Mouse (Mus musculus) adrenal gland, postnatal 4 days (tissue): ENCODE measurements around the gene Pak6. TPM values are rescaled to one million over a fixed set of nuclear protein-coding genes. Genes with fewer than 3 reads are reported as not detected.
A peak's percentile ranks its signal among the peaks of the same experiment; 100 is the strongest.
"Not testable (repeated sequence)": the region's sequence is repeated elsewhere in the genome, so short reads cannot be mapped to it uniquely, and the experiment has no call there.

Experiments used
- DNase-seq, 2 experiments: peaks; one replicate each; pipeline ENCODE4 v3.0.0; 2021 to 2022; ENCODE audit warnings: low spot score in 2 of 2, mixed read lengths in 2 of 2
- long read RNA-seq, 2 experiments: library from polyadenylated mRNA; stranded (forward); transcript quantifications; one replicate each; pipeline ENCODE4 v2.0.0; 2021
- total RNA-seq, 2 experiments: library from RNA; stranded (reverse); gene quantifications; 2 replicates each; pipeline ENCODE4 v1.2.3; 2021

Gene Pak6
- total RNA-seq = 10 to 100 TPM; 13.8 to 16.3 TPM
- long read RNA-seq, experiment 1, partial matches to known transcripts = 2 of 7 reads
- long read RNA-seq, experiment 1, other reads (novel, unspliced or antisense) = 4 of 7 reads
- long read RNA-seq, experiment 2, partial matches to known transcripts = 14 of 20 reads
- long read RNA-seq, experiment 2, other reads (novel, unspliced or antisense) = 6 of 20 reads

- no peak for DNase-seq
These were observed at the start of gene Pak6 for GRCm38 (mm10) chr2:118662902-118663803. Gene Pak6 (plus strand): TSS chr2:118663303.

- no peak for DNase-seq
These were observed 45.1 kb upstream of the Pak6 start for GRCm38 (mm10) chr2:118618013-118618412.

- no peak for DNase-seq
These were observed 43.0 kb upstream of the Pak6 start for GRCm38 (mm10) chr2:118620101-118620500.

GRCm38 (mm10) chr2:118620608-118621007 is 42.5 kb upstream of the Pak6 start:
- no peak for DNase-seq

GRCm38 (mm10) chr2:118629276-118629675 is 33.8 kb upstream of the Pak6 start:
- DNase-seq = no peak

- no peak for DNase-seq
These were observed 29.7 kb upstream of the Pak6 start for GRCm38 (mm10) chr2:118633441-118633840.

DNA sequence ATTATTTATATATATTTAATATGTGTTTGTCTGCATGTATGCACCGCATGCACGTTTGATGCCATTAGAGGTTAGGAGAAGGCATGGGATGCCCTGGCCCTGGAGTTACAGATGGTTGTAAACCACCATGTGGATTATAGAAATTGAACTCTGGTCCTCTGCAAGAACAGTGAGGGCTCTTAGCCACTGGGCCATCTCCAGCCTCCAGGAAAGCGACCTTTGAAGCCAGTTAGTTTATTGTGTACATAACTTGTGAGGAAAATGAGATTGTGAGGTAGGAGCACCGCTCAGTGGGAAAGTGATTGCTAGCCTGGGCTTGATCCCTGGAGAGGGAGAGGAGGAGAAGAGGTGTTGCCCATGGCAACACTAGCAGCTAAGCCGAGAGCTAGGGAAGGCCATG is 25.8 kb upstream of the Pak6 start:
- no peak for DNase-seq

- peak in 1 of 2 experiments; percentile 51 for DNase-seq
These were observed 25.1 kb upstream of the Pak6 start for GRCm38 (mm10) chr2:118637888-118638526.

GRCm38 (mm10) chr2:118638686-118639085 is 24.4 kb upstream of the Pak6 start:
- no peak for DNase-seq

- no peak for DNase-seq
These were observed 22.0 kb upstream of the Pak6 start for GRCm38 (mm10) chr2:118641147-118641546.

- no peak for DNase-seq
These were observed 20.7 kb upstream of the Pak6 start for GRCm38 (mm10) chr2:118642431-118642830.

DNA sequence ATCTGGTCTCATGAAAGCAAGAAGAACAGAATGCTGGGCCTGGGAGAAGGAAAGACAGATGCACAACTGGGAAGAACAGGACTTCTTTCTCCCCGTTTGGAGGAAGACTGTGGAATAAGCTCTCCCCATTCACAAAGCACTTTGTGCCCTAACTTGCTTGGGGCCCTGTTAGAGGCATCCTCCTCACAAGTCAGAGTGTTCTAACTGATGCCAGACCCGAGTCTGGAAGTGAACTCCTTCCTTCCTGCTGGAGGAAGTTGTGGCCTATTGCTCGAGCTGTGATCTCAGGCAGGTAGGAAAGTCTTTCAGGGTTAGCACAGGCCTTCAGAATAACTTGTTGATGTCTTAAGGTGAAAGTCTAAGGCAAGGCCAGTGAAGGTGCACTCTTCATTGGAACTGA is 20.2 kb upstream of the Pak6 start:
- no peak for DNase-seq

GRCm38 (mm10) chr2:118646665-118647064 is 16.4 kb upstream of the Pak6 start:
- no peak for DNase-seq

DNA sequence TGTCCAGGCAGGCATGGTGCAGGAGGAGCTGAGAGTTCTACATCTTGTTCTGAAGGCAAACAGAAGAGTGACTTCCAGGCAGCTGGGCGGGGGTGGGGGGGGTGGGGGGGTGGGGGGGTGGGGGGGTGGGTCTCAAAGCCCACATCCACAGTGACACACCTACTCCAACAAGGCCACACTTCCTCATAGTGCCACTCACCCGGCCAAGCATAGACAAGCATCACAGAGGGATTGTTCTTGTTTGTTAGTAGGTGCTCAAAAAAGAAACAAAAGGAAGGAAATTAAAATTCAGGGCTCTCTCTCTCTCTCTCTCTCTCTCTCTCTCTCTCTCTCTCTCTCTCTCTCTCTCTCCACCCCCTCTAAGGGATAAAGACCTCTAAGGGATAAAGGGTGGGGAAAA is 12.4 kb upstream of the Pak6 start:
- not testable (repeated sequence) for DNase-seq

DNA sequence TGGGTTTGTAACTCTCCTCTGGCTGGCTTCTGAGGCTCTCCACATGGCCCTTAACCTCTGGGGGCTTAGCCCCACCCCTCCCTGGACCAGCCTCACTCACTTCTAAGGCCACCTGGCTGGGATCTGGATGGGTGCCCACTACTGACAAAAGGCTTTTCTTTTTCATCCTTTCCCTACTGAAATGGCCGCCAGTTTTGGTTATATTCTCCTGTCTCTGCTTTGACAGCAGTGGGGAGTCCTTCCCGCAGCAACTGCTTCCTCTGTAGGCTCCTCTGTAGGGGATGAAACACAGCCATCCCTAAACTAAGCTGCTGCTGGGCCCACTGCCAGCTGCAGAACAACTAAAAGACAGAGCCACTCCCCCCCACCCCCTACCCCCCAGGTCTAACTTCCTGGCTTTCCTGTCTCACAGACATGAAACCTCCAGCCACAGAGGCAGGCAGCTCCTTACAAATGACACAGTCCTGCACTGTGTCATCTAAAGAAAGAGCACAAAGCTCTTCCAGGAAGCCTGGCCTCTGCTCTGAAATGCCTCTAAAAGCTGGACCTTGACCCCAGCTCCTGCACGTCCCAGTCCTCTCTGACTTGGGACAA is 6.3 kb upstream of the Pak6 start:
- DNase-seq = no peak

DNA sequence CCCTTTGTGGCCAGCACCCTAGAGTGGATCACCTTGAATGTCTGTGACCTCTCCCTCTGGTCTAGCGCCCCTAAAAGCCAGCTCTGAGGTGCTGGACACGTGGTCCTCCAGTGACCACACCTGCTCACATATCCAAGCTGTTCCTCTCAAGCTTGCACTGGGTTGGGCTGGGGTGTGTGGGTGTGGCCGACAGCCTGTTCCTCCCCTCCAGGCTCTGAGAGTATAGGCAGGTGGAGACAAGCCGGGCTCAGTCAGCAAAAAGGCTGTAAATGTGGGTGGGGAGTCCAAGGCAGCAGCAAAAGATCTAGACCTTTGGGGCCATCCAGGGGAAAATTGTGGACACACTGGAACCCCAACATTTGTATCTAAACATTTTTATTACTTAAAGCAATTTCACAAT is 4.6 kb upstream of the Pak6 start:
- no peak for DNase-seq

- DNase-seq = no peak
These were observed 4.0 kb upstream of the Pak6 start for GRCm38 (mm10) chr2:118659077-118659476.

GRCm38 (mm10) chr2:118659493-118659892 is 3.6 kb upstream of the Pak6 start:
- DNase-seq = no peak

- peak in 1 of 2 experiments; percentile 19 for DNase-seq
These were observed 3.1 kb upstream of the Pak6 start for GRCm38 (mm10) chr2:118659998-118660452.

GRCm38 (mm10) chr2:118661891-118662290 is 1.2 kb upstream of the Pak6 start:
- DNase-seq = no peak
